ENCODE assay signal across 9 mouse cellular contexts in genomic region chr17:12249783-12250504, GRCm38 (mm10).
A peak's percentile ranks its signal among the peaks of the same experiment; 100 is the strongest.
DNase-seq lines count a peak whose midpoint lies in the region; ATAC-seq and TF ChIP-seq lines count a peak whose summit lies in the region.
"Had no signal": no experiment of that assay in that cellular context is flagged by ENCODE, and none has a peak within 500 bp of the region (broad histone marks: within the 10 kb centered on the region; RNA-seq: fewer than 3 reads in every experiment).

No protein-coding gene starts in this region.

- peaks cover 17% of the 10 kb centered on the region for H3K9me3 ChIP-seq in liver, embryonic 12.5 days (replicated peaks)
- H3K9me3 ChIP-seq in forebrain, embryonic 13.5 days (replicated peaks): peaks cover 8% of the 10 kb centered on the region
- H3K9me3 ChIP-seq: midbrain, embryonic 15.5 days had no signal

- H3K4me1 ChIP-seq in liver, adult 2 months (ENCODE audit: control insufficient read depth, insufficient read depth, low read length): no peaks in the 10 kb centered on the region
- H3K4me1 ChIP-seq in liver, embryonic 12.5 days: no peaks in the 10 kb centered on the region
- H3K4me1 ChIP-seq in forebrain, embryonic 13.5 days: no peaks in the 10 kb centered on the region
- H3K4me1 ChIP-seq: heart, embryonic 15.5 days; midbrain, embryonic 15.5 days had no signal

- no peak overlapping the region for H3K4me3 ChIP-seq in liver, adult 2 months (ENCODE audit: insufficient read depth, low read depth, low read length)
- H3K4me3 ChIP-seq in liver, embryonic 12.5 days: no peak overlapping the region
- no peak overlapping the region for H3K4me3 ChIP-seq in forebrain, embryonic 13.5 days
- H3K4me3 ChIP-seq: heart, embryonic 15.5 days; midbrain, embryonic 15.5 days had no signal

- no peak overlapping the region for H3K4me2 ChIP-seq in liver, embryonic 12.5 days
- H3K4me2 ChIP-seq in forebrain, embryonic 13.5 days: no peak overlapping the region
- H3K4me2 ChIP-seq: heart, embryonic 15.5 days; midbrain, embryonic 15.5 days had no signal

- peaks cover 25% of the 10 kb centered on the region for H3K36me3 ChIP-seq in liver, adult 2 months (ENCODE audit: control insufficient read depth, insufficient read depth, low read length)
- H3K36me3 ChIP-seq in liver, embryonic 12.5 days: peaks cover 84% of the 10 kb centered on the region
- peaks cover 80% of the 10 kb centered on the region for H3K36me3 ChIP-seq in forebrain, embryonic 13.5 days (ENCODE audit: poor library complexity, severe bottlenecking)

- TF ChIP-seq POLR2A in liver, adult 2 months (IDR thresholded peaks at IDR 0.05; ENCODE audit: extremely low read depth, insufficient read depth, low read length): no peak

- DNase-seq in liver, adult 2 months (ENCODE audit: extremely low read depth, low read depth, low spot score): peak; percentile 24
- peak; percentile 70 for DNase-seq in R1 (ENCODE audit: low read depth, low spot score)
- DNase-seq in cerebellum, adult 9-10 months: no peak

- H3K9ac ChIP-seq in liver, adult 2 months (ENCODE audit: low read depth, low read length): no peak overlapping the region
- no peak overlapping the region for H3K9ac ChIP-seq in liver, embryonic 12.5 days
- H3K9ac ChIP-seq in forebrain, embryonic 13.5 days: no peak overlapping the region
- H3K9ac ChIP-seq: heart, embryonic 15.5 days; midbrain, embryonic 15.5 days had no signal

- 0 out of 2 replicates have a peak, but pooled peaks have one; percentile 20 for TF ChIP-seq CTCF in liver, adult 2 months (IDR thresholded peaks at IDR 0.05; ENCODE audit: low read depth, low read length)

- H3K27ac ChIP-seq in liver, adult 2 months (replicated peaks; ENCODE audit: insufficient read depth, low read depth, low read length): no peak overlapping the region
- no peak overlapping the region for H3K27ac ChIP-seq in liver, embryonic 12.5 days
- no peak overlapping the region for H3K27ac ChIP-seq in forebrain, embryonic 13.5 days
- H3K27ac ChIP-seq: heart, embryonic 15.5 days; midbrain, embryonic 15.5 days had no signal

- ATAC-seq in liver, embryonic 12.5 days: no peak
- ATAC-seq in CD4-positive, CD25-positive, alpha-beta regulatory T cell, adult 4 months: peak; percentile 51
- 0 out of 2 replicates have a peak, but pooled peaks have one; percentile 27 for ATAC-seq in megakaryocyte, adult 5-6 weeks (ENCODE audit: poor library complexity, severe bottlenecking)
- no peak for ATAC-seq in forebrain, embryonic 13.5 days
- ATAC-seq: midbrain, embryonic 15.5 days had no signal

- WGBS in liver, adult 2 months: 94% methylated on average over 19 of the region's 19 CpGs
- WGBS in liver, embryonic 12.5 days (ENCODE audit: insufficient replicate concordance): 88% methylated on average over 19 of the region's 19 CpGs
- WGBS in forebrain, embryonic 13.5 days: 96% methylated on average over 19 of the region's 19 CpGs

- H3K79me2 ChIP-seq in liver, adult 2 months (ENCODE audit: control insufficient read depth, insufficient read depth, low read length): no peaks in the 10 kb centered on the region

- no peaks in the 10 kb centered on the region for H3K27me3 ChIP-seq in liver, adult 2 months (ENCODE audit: control insufficient read depth, insufficient read depth, low read length)
- no peaks in the 10 kb centered on the region for H3K27me3 ChIP-seq in liver, embryonic 12.5 days (replicated peaks)
- H3K27me3 ChIP-seq in forebrain, embryonic 13.5 days: no peaks in the 10 kb centered on the region
- H3K27me3 ChIP-seq: heart, embryonic 15.5 days; midbrain, embryonic 15.5 days had no signal

Comparison
In these comparisons a context has a peak if more than half of its experiments do, and no peak if none do; other contexts are left out.
1. ATAC-seq: peak in CD4-positive, CD25-positive, alpha-beta regulatory T cell, adult 4 months (single experiment) and megakaryocyte, adult 5-6 weeks (single experiment); none in liver, embryonic 12.5 days (single experiment) and forebrain, embryonic 13.5 days (single experiment).